Comparison of ENCODE assay signal across 21 mouse cellular contexts in the genomic region with DNA sequence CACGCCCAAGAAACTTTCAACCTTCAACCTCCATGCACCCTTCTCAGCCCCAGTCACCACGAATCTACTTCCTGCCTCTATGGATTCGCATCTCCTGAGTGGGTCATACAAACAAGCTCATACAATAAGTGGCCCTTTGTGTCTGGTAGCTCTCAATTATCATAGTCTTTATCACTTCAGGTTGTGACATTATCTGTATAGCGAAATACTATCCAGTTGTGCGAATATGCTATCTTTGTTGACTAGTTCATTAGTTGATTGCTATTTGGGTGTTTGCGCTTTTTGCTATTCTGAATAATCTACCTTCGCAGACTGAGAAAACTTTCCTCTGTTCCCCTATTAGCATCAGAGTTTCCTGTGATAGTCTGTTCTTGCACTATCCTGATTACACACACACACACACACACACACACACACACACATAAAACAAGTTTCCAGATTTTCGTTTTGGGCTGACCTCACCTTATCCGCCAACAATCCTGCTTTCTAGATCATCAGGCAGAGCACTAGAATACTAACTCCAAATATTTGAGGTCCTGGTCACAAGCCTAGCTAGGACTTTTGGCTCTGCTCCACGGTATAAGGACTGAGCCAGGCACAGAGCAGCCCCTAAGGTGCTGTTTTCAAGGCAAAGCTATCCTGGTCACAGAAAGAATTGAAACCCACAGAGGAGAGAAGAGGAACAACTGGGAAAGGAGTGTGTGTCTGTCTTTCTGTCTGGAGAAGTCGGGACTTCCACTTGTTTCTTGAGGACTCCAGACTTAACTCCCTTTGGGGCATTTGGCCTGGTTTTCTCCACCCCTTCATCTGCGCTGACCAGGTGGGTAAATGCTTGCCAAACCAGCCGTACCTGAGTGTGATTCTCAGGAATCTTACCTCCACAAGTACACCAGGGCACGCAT. TPM values are rescaled to one million over a fixed set of nuclear protein-coding genes. Genes with fewer than 3 reads are reported as not detected.
DNase-seq lines count a peak whose midpoint lies in the region; ATAC-seq lines count a peak whose summit lies in the region.
"Had no signal": no experiment of that assay in that cellular context is flagged by ENCODE, and none has a peak within 500 bp of the region (broad histone marks: within the 10 kb centered on the region; RNA-seq: fewer than 3 reads in every experiment).

No protein-coding gene starts in this region.

- H3K27me3 ChIP-seq in heart, embryonic 11.5 days (ENCODE audit: control insufficient read depth, insufficient read depth, low read length) = peaks cover 52% of the 10 kb centered on the region
- peaks cover 31% of the 10 kb centered on the region for H3K27me3 ChIP-seq in heart, embryonic 16.5 days (ENCODE audit: control insufficient read depth, insufficient read depth, low read length)

- H3K36me3 ChIP-seq in heart, embryonic 11.5 days (ENCODE audit: control insufficient read depth, insufficient read depth, low read length) = no peaks in the 10 kb centered on the region
- H3K36me3 ChIP-seq in heart, embryonic 16.5 days (ENCODE audit: control insufficient read depth, insufficient read depth) = no peaks in the 10 kb centered on the region

- peak overlapping the region; percentile 77 for H3K9ac ChIP-seq in heart, embryonic 11.5 days (ENCODE audit: low read depth, low read length)
- peak overlapping the region; percentile 89 for H3K9ac ChIP-seq in heart, embryonic 16.5 days (ENCODE audit: low read length)

- H3K4me1 ChIP-seq in heart, embryonic 11.5 days (ENCODE audit: control insufficient read depth, insufficient read depth, low read length) = peaks cover 3% of the 10 kb centered on the region; the same call in 1 of the 2 replicates
- H3K4me1 ChIP-seq in heart, embryonic 16.5 days (ENCODE audit: control insufficient read depth, insufficient read depth, low read length) = no peaks in the 10 kb centered on the region; the same call in 1 of the 2 replicates

- 8% methylated on average over 14 of the region's 14 CpGs for WGBS in heart, embryonic 11.5 days (ENCODE audit: insufficient replicate concordance)
- 9% methylated on average over 14 of the region's 14 CpGs for WGBS in heart, embryonic 16.5 days

- no peak for ATAC-seq in heart, embryonic 11.5 days (replicated peaks; ENCODE audit: insufficient number of reproducible peaks, low FRiP score, low TSS enrichment)
- ATAC-seq in heart, embryonic 16.5 days (replicated peaks; ENCODE audit: extremely low read depth, insufficient read depth, low FRiP score) = no peak
- ATAC-seq in monocyte, adult 5-6 weeks (replicated peaks; ENCODE audit: insufficient number of reproducible peaks, low FRiP score, low TSS enrichment, poor library complexity, severe bottlenecking) = no peak
- ATAC-seq: activated CD4-positive, CD25-positive, alpha-beta regulatory T cell, adult 4 months; Patski had no signal

- peak overlapping the region; percentile 64 for H3K4me2 ChIP-seq in heart, embryonic 11.5 days
- peak overlapping the region; percentile 77 for H3K4me2 ChIP-seq in heart, embryonic 16.5 days (ENCODE audit: low read depth, low read length)

- peak overlapping the region; percentile 77 for H3K4me3 ChIP-seq in heart, embryonic 11.5 days (ENCODE audit: low read depth, low read length)
- peak overlapping the region; percentile 57 for H3K4me3 ChIP-seq in heart, embryonic 16.5 days (ENCODE audit: low read length)
- H3K4me3 ChIP-seq: myocyte had no signal

- peak overlapping the region; percentile 95 for H3K27ac ChIP-seq in heart, embryonic 11.5 days (ENCODE audit: low read depth, low read length)
- H3K27ac ChIP-seq in heart, embryonic 16.5 days (ENCODE audit: low read length) = peak overlapping the region; percentile 95

- intact Hi-C loops in heart, postnatal 25 days (cut with DNase I) = loop anchor here (10.0 kb wide), 1 partner anchor 361 kb away; no protein-coding TSS in a partner anchor

- H3K9me3 ChIP-seq in heart, embryonic 11.5 days (replicated peaks; ENCODE audit: control insufficient read depth, low read length) = no peaks in the 10 kb centered on the region
- H3K9me3 ChIP-seq in heart, embryonic 16.5 days (replicated peaks; ENCODE audit: control insufficient read depth, low read length) = no peaks in the 10 kb centered on the region

- DNase-seq in heart, postnatal 25 days (ENCODE audit: low spot score) = no peak
- DNase-seq in retina, embryonic 14.5 days (ENCODE audit: low spot score) = peak; percentile 32
- no peak for DNase-seq in retina, postnatal 1 day
- no peak for DNase-seq in right cerebral cortex, postnatal 36 days (ENCODE audit: low spot score in 2 of 2)
- DNase-seq: adrenal gland, postnatal 14 days; cerebellum, adult 11-12 months; gastrocnemius, postnatal 14 days; kidney, adult 8-10 months; lung, adult 2 months; lung, postnatal 36 days; right cerebral cortex, adult 18-20 months; spleen, adult 18-20 months; thymus, postnatal 25 days had no signal

RNA-seq across cellular contexts. Expression of gene Nkx2-5, which starts 0.6 kb away (rescaled TPM):
- 157 and 159 TPM in 2 replicates for polyA plus RNA-seq in heart, embryonic 11.5 days (2014; fragmentation: Nextera tagmentation; extraction: Ambion mirVana)
- total RNA-seq in heart, postnatal 25 days (2021) = 10 to 100 TPM; 79.5 to 91.8 TPM
- polyA plus RNA-seq in heart, embryonic 16.5 days (2015; fragmentation: Nextera tagmentation; extraction: Ambion mirVana) = 123 and 132 TPM in 2 replicates
- total RNA-seq in monocyte, adult 5-6 weeks (2017) = not detected in 3 replicates
- total RNA-seq: adrenal gland, postnatal 14 days; gastrocnemius, postnatal 14 days; left cerebral cortex, adult 8-10 months had no signal
- polyA plus RNA-seq: activated CD4-positive, CD25-positive, alpha-beta regulatory T cell, adult 4 months; frontal cortex, adult 2 months; Patski had no signal

Comparison
In these comparisons a context has a peak if more than half of its experiments do, and no peak if none do; other contexts are left out.
1. RNA of gene Nkx2-5, which starts 0.6 kb away (total RNA-seq): 79.5 to 91.8 TPM in heart, postnatal 25 days; not detected in monocyte, adult 5-6 weeks; every median in the first group is over 10 times any median in the second.